Mouse (Mus musculus) cerebellum, adult 11 months (tissue): ENCODE results near the gene Serpina3c.

ENCODE experiments used
- DNase-seq: peaks from one replicate; pipeline ENCODE4 v3.0.0; 2022

The Serpina3c gene

DNA sequence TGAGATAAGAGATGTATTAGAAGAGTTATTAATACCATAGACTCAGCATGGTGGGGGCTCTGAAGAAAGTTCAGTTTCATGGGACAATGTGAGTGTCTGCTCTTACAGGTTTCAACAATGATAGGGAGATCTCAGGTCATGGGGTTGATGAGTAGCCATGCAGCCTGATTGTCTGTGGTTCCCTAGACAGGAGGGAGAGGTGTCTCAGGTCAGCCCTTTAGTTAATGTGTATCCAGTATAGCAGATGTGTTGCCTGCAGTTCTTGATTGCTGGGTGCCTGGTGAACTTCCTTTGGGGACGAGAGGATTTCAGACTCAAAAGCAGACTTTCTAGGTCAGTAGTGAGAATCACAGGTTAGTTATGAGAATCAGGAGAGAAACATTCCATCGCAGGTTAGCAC, 45.2 kb downstream of the Serpina3c start:
- DNase-seq, result no peak

DNA sequence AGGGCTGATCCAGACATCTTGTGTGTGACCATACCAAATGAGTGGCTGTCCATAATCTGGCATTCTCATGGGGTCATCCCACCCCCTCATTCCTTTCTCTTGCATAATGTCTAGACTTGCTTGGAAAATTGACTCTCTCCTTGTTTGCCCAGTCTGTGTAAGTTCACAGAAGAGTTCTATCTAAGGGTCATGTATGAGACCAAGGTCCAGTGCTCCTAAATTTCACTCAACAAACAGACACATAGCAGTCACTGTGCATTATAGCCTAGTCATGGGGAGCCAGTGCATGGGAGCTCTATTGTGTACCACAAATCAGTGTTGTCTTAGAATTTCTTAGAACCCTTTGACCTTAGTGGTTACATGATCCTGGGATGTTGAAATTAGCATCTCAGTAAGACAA, 46.8 kb downstream of the Serpina3c start:
- no peak for DNase-seq

DNA sequence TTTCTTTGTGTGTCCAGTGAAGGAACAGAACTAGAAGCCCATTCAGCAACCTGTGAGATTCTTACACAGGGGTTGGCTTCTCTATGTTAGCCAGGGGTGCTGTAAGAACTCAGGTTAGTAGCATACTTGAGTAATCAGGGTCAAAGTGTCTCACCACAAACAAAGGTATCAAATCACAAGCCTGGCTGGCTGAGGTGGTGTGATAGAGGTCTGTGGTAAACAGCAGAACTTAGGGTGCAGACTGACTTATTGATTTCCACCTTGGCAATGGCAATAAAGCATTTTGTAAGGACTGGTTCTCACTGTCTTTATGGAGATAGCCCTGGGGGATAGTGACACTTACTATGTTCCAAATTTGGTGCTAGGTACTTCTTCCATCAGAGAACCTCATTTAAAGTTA, 47.8 kb downstream of the Serpina3c start:
- no peak for DNase-seq

DNA sequence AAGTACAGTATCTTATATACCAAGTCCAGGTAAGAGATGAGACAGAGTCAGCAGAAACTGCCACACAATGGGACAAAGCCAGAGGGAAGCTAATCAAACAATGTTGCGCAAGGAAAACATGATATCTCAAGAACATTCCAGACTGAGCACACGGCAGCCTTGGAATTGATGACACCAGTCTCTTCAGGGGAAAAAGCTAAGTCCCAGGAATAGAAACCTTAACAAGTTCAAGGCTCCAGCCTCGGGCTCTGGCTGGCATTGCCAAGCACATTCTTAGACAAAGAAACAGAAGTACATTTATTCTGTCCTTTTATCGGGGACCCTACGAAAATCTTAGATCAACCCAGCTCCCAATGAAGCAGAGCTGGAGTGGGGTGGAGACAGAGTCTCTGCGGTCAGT, 52.9 kb downstream of the Serpina3c start, which contains the start of gene Serpina5:
Serpina5 (plus strand) TSS at position 346 of the 400 bp plus-strand sequence.
- no peak for DNase-seq
